Mouse (Mus musculus) neural tube, embryonic 14.5 days (tissue): ENCODE data around the gene Poglut1. TPM values are rescaled to one million over a fixed set of nuclear protein-coding genes. Genes with fewer than 3 reads are reported as not detected.
"Not testable (repeated sequence)": the region's sequence is repeated elsewhere in the genome, so short reads cannot be mapped to it uniquely, and the experiment has no call there.

ENCODE experiments used
- ATAC-seq: fragments of 200-750 bp; cut with Nextera tagmentation; 2 replicates; pipeline ENCODE4 v1.8.0; 2017; ENCODE audit warnings: low read depth, mild to moderate bottlenecking, moderate TSS enrichment, moderate library complexity
- H3K27ac ChIP-seq: fragments of 300-500 bp; sonication (generic); 2 replicates; pipeline ENCODE4 v1.5.1; 2014; ENCODE audit warnings: low read depth, mild to moderate bottlenecking, control low read depth, low read length, moderate library complexity, mixed read lengths
- H3K27me3 ChIP-seq: fragments of 300-500 bp; sonication (generic); 2 replicates; pipeline ENCODE4 v1.6.1; 2014; ENCODE audit warnings: low read length; ENCODE audit not compliant: control insufficient read depth, insufficient read depth
- H3K36me3 ChIP-seq: fragments of 300-500 bp; sonication (generic); 2 replicates; pipeline ENCODE4 v1.6.1; 2014; ENCODE audit warnings: low read length, mixed read lengths; ENCODE audit not compliant: control insufficient read depth, insufficient read depth
- H3K4me1 ChIP-seq: fragments of 300-500 bp; sonication (generic); 2 replicates; pipeline ENCODE4 v1.6.1; 2014; ENCODE audit warnings: low read length; ENCODE audit not compliant: control insufficient read depth, insufficient read depth
- H3K4me2 ChIP-seq: fragments of 300-500 bp; sonication (generic); 2 replicates; pipeline ENCODE4 v1.6.1; 2014; ENCODE audit warnings: mild to moderate bottlenecking, low read depth, low read length, control low read depth
- H3K4me3 ChIP-seq: fragments of 300-500 bp; sonication (generic); 2 replicates; pipeline ENCODE4 v1.5.1; 2014; ENCODE audit warnings: low read depth, low read length, control low read depth, mixed read lengths
- H3K9ac ChIP-seq: fragments of 300-500 bp; sonication (generic); replicated peaks from 2 replicates; pipeline ENCODE4 v1.6.1; 2014; ENCODE audit warnings: low read depth, mild to moderate bottlenecking, control low read depth, low read length, mixed read lengths
- H3K9me3 ChIP-seq: fragments of 300-500 bp; sonication (generic); 2 replicates; pipeline ENCODE4 v1.6.1; 2016; ENCODE audit warnings: low read length; ENCODE audit not compliant: control insufficient read depth
- WGBS: fragments of 180-500 bp; shearing (Covaris S2); extraction: QIAGEN DNeasy Blood & Tissue Kit; methylation state at CpG from one replicate; pipeline ENCODE4 v1.1.7; 2014; 5-methylcytosine and 5-hydroxymethylcytosine counted together
- polyA plus RNA-seq: library from polyadenylated mRNA; unstranded; fragments of >200 nt; fragmentation: Nextera tagmentation; extraction: Ambion mirVana; gene quantifications from 2 replicates; pipeline ENCODE4 v1.2.1, GENCODE M21; 2014

Gene Poglut1
- polyA plus RNA-seq, 1 experiment from 2014 or later: 57.0 TPM

GRCm38 (mm10) chr16:38482780-38483562 is 67.1 kb downstream of the Poglut1 start:
- H3K27me3 ChIP-seq: no peaks in the 10 kb centered on the region
- no peak overlapping the region for H3K27ac ChIP-seq
- WGBS: 16% methylated on average over 32 of the region's 32 CpGs
- 0 out of 2 replicates have a peak overlapping the region, but pooled peaks have one; percentile 7 for H3K9ac ChIP-seq
- H3K4me3 ChIP-seq: peak overlapping the region; percentile 15; the same call in 1 of the 2 replicates
- ATAC-seq: peak; percentile 38; the same call in 1 of the 2 replicates
- H3K9me3 ChIP-seq: no peaks in the 10 kb centered on the region
- no peaks in the 10 kb centered on the region for H3K36me3 ChIP-seq
- H3K4me1 ChIP-seq: no peaks in the 10 kb centered on the region
- peak overlapping the region; percentile 42 for H3K4me2 ChIP-seq

- Histone ChIP-seq H3K36me3 (no peaks in the 10 kb centered on the region), H3K27ac (no peak overlapping the region), H3K4me2 (no peak overlapping the region), H3K9me3 (no peaks in the 10 kb centered on the region), H3K27me3 (no peaks in the 10 kb centered on the region), H3K9ac (no peak overlapping the region), H3K4me3 (no peak overlapping the region), H3K4me1 (no peaks in the 10 kb centered on the region)
- no peak for ATAC-seq
- 77% methylated on average over 4 of the region's 4 CpGs for WGBS
Observed at GRCm38 (mm10) chr16:38481327-38481726, 68.7 kb downstream of the Poglut1 start.

- Histone ChIP-seq H3K4me3 (no peak overlapping the region), H3K9me3 (no peaks in the 10 kb centered on the region), H3K4me1 (no peaks in the 10 kb centered on the region), H3K27ac (no peak overlapping the region), H3K36me3 (no peaks in the 10 kb centered on the region), H3K27me3 (no peaks in the 10 kb centered on the region), H3K4me2 (no peak overlapping the region), H3K9ac (no peak overlapping the region)
- 89% methylated on average over 3 of the region's 3 CpGs for WGBS
- no peak for ATAC-seq
Observed at GRCm38 (mm10) chr16:38478296-38478695, 71.8 kb downstream of the Poglut1 start.

GRCm38 (mm10) chr16:38477241-38477608 is 72.8 kb downstream of the Poglut1 start:
- not testable (repeated sequence) for H3K9me3 ChIP-seq, H3K4me1 ChIP-seq, H3K27me3 ChIP-seq, H3K36me3 ChIP-seq, H3K27ac ChIP-seq
- peak; percentile 60 for ATAC-seq
- H3K4me3 ChIP-seq: peak overlapping the region; percentile 21
- 21% methylated on average over 14 of the region's 14 CpGs for WGBS
- 0 out of 2 replicates have a peak overlapping the region, but pooled peaks have one; percentile 32 for H3K9ac ChIP-seq
- peak overlapping the region; percentile 49 for H3K4me2 ChIP-seq

GRCm38 (mm10) chr16:38476312-38477240 is 73.5 kb downstream of the Poglut1 start:
- peak; percentile 61 for ATAC-seq
- peak overlapping the region; percentile 21 for H3K4me3 ChIP-seq

GRCm38 (mm10) chr16:38475681-38476311 is 74.3 kb downstream of the Poglut1 start:
- ATAC-seq: no peak
- 61% methylated on average over 4 of the region's 4 CpGs for WGBS
- Histone ChIP-seq H3K4me1 (no peaks in the 10 kb centered on the region), H3K4me3 (no peak overlapping the region), H3K4me2 (peak overlapping the region; percentile 49; the same call in 1 of the 2 replicates), H3K27me3 (no peaks in the 10 kb centered on the region), H3K36me3 (no peaks in the 10 kb centered on the region), H3K27ac (no peak overlapping the region), H3K9me3 (no peaks in the 10 kb centered on the region), H3K9ac (no peak overlapping the region)

More at GRCm38 (mm10) chr16:38476312-38477240, 73.5 kb downstream of the Poglut1 start:
- Histone ChIP-seq H3K4me2 (peak overlapping the region; percentile 49), H3K27me3 (no peaks in the 10 kb centered on the region), H3K4me1 (no peaks in the 10 kb centered on the region), H3K27ac (no peak overlapping the region), H3K36me3 (no peaks in the 10 kb centered on the region), H3K9me3 (no peaks in the 10 kb centered on the region), H3K9ac (peak overlapping the region; percentile 32)
- WGBS: 11% methylated on average over 34 of the region's 34 CpGs

Other genes with a start within 250 kb of the Poglut1 start
- gene Maats1, start 208.1 kb downstream of the Poglut1 start, polyA plus RNA-seq: 0.62 and 0.66 TPM in 2 replicates
- 82.0 and 91.6 TPM in 2 replicates for gene Cox17, start 203.3 kb downstream of the Poglut1 start, polyA plus RNA-seq
- gene Gm21987, start 203.2 kb downstream of the Poglut1 start, polyA plus RNA-seq: not detected in 2 replicates
- 0.62 and 0.71 TPM in 2 replicates for gene Popdc2, start 188.0 kb downstream of the Poglut1 start, polyA plus RNA-seq
- 0.47 and 0.70 TPM in 2 replicates for gene Pla1a, start 117.1 kb downstream of the Poglut1 start, polyA plus RNA-seq
- gene Adprh, start 97.6 kb downstream of the Poglut1 start, polyA plus RNA-seq: 130 and 141 TPM in 2 replicates
- gene Cd80, start 94.7 kb downstream of the Poglut1 start, polyA plus RNA-seq: 0.67 and 0.74 TPM in 2 replicates
- gene Timmdc1, start 27.6 kb downstream of the Poglut1 start, polyA plus RNA-seq: 31.9 and 33.2 TPM in 2 replicates
- gene Tmem39a, start 8.4 kb upstream of the Poglut1 start, polyA plus RNA-seq: 30.8 and 44.0 TPM in 2 replicates
- 3.8 and 7.8 TPM in 2 replicates for gene Arhgap31, start 163.0 kb upstream of the Poglut1 start, polyA plus RNA-seq
- gene B4galt4, start 192.0 kb upstream of the Poglut1 start, polyA plus RNA-seq: 32.7 and 34.9 TPM in 2 replicates